Mouse (Mus musculus) MEL-GATA-1-ER (cell line): ENCODE data around the gene Itpr1.

ENCODE experiments used
- DNase-seq: peaks from one replicate; pipeline ENCODE4 v3.0.0-alpha.2; 2012; ENCODE audit warnings: low read depth; ENCODE audit errors: extremely low read depth

The Itpr1 gene

DNA sequence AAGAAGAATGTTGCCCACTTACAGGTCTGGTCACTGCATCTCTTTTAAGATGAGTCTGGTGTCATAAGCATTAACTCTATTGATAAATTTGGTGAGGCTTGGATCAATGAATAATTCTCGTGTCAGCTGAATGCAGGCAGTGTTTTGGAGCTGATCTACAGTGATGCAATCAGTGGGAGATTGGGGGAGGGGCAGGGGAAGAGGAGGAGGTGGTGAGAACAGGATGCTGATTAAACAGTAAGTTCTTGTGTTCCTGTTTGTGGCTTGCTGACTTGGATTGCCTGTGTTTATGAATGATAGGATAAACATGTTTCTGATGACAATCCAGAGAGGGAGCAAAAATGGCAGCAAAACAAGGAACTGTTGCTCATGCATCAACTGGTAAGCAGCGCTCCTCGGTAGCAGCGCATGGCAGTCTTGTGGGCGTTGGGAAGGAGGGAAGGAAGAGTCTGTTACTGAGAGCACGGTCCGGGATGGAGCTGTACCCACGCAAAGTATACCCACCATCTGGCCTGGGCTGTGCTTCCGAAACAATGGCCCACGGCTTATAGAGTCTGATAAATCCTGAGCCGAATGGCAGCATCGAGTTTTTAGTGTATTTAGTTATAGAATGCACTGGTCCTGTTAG is 64.1 kb downstream of the Itpr1 start:
- DNase-seq: no peak

GRCm38 (mm10) chr6:108277622-108278396 is 64.9 kb downstream of the Itpr1 start:
- no peak for DNase-seq

- no peak for DNase-seq
Measured at GRCm38 (mm10) chr6:108278826-108279630, 66.1 kb downstream of the Itpr1 start.

- no peak for DNase-seq
Measured at GRCm38 (mm10) chr6:108282131-108282530, 69.2 kb downstream of the Itpr1 start.

DNA sequence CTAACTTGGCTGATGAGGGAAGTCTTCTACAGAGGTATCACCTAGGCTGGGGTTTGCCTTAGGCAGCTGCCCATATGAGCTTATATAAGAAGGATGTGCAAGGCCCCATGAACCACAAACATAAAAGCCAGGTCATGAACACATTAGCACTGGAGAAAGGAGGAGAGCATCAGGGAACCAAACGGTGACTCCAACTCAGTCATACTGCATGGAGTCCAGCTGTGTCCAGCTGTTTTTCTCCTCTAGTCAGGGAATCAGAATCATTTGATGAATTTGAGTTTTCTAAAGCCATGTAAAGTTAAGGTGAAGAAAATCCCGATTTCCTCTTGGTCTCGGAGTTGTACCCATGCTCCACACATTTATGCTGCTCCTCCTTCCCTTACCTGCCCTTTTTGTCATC is 69.7 kb downstream of the Itpr1 start:
- no peak for DNase-seq

DNA sequence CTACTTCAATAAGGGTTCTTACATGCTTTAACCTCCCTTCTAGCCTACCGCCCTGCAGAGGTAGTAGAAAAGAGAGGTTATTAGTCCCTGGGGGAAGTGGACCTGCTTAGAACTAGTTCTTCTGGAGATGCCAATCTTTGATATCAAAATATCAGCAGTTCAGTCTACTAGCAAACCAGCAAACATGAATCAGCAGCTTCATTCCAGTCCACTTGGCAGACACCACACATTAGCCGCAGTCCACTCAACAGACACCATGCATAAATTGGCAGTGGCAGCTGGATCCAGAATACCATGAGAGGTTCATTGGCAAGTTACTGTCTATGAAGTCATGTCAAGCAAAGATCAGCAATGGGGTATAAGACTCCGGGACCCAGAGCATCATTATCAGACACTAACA is 71.8 kb downstream of the Itpr1 start:
- DNase-seq: no peak

DNA sequence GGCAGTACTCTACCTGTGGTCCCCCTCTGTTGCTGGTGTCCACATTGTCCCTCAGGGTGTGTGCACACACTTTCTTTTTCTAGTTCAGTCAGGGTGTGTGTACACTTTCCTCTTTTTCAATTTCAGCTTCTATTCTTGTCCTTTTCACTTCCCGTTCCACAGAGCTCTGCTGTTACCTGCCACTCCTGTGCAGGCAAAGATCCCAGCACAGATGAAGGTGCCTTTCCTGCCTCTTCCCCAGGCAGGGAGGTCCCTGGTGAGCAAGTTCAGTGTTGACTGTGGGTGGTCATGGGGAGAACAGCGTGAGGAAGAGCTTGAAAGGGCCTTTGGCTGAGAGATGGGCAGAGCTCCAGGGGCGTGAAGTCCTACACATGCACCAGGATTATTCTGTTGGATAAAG is 76.1 kb downstream of the Itpr1 start:
- no peak for DNase-seq

DNA sequence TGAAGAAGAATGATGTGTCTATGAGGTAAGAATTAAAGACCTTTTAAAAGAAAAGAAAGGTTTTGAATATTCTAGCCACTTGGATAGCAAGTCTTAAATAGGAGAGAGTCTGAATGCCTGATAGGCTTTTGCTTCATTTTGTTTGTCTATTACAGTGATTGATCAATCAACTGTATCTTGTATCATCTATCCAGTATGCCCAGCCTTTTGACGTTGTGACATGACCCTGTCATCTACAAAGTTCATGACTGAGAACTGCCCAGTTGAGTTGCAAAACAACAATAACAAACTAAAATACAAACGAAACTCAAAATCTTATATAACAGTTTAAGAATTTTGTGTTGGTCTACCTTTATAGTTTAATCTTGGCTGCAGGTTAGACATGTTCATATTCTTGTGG is 78.1 kb downstream of the Itpr1 start:
- DNase-seq: no peak

GRCm38 (mm10) chr6:108291556-108291955 is 78.7 kb downstream of the Itpr1 start:
- no peak for DNase-seq

DNA sequence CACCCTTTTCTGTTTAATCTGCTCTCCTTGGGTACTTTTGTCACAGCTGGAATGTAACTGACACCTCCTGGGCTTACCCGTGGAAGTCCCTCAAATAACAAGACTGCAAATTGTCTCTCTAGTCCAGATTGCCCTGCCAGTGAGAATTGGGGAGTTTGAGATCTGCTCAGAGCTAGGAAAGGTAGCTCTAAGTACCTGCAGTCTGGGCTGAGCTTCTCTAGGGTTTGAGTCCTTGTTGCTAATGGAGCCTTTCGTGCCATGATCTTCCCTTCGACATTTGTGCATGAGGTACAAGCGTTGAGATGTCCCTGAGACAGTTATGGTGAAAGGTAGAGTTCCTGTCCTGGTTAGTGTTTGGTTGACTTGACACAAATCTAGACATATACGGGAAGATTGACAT is 89.0 kb downstream of the Itpr1 start:
- no peak for DNase-seq

DNA sequence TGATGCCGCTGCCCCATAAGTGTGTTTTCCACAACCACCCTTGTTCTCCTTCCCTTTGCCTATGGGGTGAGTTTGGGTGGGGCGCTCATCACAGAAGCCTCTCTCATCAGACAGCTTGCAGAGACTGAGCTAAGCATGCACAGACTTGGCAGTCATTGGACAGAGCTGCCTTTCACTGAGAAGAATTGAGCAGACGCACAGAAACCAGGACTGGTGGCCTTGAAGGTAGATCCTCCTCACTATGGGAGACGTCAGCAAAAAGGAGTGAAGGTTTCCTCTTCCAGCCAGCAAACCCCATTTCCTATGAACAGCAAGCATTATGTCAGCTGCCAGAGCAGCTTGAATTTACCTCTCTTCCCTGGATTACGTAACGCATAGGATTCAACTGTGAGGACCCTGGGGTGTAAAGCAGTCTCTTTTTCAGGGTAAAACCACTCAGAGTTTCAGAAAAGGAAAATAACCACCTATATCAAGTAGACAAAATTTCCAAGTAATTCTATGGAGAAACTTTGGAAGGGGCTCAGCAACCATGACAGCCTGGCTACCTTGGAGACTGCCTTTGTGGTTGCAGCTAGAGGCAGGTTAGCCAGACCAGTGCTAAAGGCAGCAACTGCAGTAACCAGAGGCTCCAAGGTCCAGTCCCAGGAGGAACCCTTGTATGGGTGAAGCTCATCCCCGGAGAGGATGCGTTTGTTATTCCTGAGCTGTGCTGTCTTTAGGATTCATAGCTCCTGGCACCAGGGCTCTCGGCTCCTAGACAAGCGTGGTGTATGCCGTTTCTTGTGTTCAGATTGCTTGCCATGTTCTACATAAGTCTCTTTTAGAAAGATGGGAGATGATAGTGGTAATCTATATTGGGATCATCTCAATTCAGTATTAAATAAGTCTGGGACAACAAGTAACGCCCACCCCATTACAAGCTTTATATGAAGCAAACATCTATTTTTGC is 91.0 kb downstream of the Itpr1 start:
- DNase-seq: no peak

DNA sequence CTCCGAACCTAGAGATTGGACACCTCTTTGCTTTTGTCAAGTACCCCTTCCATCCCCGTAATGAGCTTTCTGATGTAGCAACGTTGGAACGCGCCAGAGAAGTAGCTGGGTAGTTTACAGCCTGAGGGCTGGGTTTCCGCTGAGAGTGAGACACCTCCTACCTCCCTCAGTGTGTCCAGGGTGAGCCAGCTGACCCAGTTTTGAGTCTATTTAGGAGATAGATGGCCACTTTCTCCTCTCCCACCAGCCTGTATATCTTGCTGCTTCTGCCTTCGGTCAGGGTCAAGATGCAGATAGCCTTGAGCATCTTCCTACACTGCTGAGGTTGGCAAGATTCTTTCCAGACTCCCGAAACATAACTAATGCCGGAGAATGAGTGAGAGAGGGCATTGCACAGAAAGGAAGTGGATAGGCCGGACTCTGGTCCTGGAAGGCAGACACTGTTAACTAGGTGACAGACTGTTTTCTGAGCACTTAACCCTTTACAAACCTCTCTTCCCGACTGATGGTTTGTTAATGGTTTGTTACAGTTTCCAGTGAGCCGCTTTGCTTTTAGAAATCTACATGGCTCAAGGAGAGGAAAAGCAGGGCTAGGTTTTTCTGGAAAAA is 92.4 kb downstream of the Itpr1 start:
- no peak for DNase-seq

DNA sequence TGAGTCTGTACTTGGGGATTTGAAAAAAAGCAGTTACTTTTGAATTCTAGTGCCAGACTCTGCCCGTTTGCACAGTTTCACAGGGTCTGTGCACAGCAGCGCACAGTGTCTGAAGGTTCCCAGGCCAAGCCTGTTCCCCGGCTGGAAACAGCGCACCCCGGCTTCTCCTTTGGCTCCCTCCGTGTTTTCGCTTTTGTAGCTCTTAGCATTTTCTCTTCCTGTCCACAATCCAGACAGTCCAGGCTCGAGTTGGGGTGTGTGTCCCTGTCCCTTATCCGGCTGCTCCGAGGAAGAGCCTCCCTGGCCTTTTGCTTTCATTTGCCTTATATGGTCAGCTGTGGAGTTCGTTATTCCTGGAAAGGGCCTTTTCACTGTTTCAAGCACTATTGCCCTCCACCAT is 93.3 kb downstream of the Itpr1 start:
- DNase-seq: no peak

DNA sequence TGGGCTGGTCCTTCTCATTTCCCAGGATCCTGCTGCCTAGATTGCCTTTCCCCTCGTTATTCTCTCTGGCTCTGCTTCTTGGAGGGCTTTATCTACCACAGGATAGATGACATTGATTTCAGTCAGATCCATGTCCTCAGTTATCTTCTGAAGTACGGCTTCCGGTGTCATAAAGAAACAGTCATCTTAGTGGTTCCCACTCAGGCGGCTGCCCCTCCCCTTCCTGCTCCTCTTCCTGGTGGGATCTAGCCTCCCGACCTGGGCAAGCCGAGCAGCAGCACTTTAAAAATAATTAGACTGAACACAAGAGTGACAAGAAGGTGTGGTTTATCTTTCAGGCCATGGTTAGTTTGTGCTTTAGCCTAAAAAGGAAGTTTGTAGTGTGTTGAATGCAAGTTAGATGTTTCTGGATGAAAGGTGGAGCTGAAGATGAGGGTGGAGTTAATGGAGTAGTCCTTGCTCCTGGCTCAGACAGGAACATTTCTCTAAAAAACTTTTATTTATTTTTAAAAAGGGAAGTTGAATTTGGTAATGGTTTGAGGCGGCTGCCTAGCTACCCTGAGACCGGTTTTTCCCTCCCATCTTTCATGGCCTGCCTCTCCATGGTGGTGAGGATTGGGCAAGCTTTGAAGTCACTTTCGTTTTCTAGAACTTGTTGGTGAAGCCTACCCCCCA is 94.2 kb downstream of the Itpr1 start:
- peak; percentile 66 for DNase-seq

DNA sequence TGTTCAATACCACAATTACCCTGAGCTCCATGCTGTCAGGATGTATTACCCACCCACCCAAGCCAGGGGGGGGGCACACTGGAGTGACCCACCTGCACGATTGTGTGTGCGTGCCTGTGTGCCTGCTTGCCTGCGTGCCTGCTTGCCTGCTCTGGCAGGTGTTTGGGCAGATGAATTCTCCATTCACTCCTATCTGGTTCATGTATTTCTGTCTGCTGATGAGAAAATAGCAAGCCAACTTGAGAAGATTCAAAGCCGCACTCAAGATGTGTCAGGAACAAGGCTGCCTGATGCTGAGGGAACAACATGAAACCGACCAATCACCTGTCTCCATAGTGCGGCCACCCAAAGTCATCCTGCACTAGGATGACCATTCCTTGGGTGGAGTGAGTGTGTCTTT is 94.9 kb downstream of the Itpr1 start:
- DNase-seq: no peak

DNA sequence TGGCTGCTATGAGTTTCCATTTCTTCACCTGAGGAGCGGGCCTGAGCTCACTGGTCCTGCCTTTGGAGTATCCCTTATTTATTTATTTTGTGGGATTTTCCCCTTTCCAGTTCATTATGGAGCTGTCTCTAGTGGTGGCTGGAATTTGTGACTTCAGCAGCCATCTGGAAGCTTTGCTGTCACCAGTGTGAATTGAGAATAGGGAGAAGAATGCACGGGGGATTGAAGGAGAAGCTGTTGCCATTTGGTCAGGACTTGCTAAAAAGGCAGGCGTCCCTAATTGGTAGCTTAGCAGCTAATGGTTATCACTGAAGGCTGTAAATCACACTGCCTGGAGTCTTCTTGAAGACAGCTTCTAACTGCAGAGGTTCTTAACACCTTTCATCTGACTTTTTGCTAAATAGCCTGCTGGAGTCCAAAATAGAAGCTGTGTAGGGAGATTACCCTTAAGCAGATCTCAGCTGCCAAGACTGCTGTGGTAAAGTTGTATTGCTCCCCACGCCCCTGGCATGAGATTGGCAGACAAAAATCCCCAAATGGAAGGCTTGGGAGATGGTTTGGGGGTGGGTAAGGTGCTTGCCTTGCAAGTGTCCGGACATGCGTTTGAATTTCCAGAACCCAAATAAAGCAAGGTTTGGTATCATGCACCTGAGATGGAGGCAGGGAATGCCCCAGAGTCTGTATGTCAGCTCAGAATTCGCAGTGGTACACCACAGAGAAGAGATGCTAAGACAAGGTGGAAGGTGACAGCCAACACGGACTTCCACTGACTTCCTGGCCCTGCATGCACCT is 96.7 kb downstream of the Itpr1 start:
- DNase-seq: no peak

- DNase-seq: no peak
Measured at GRCm38 (mm10) chr6:108313056-108313455, 100.2 kb downstream of the Itpr1 start.

DNA sequence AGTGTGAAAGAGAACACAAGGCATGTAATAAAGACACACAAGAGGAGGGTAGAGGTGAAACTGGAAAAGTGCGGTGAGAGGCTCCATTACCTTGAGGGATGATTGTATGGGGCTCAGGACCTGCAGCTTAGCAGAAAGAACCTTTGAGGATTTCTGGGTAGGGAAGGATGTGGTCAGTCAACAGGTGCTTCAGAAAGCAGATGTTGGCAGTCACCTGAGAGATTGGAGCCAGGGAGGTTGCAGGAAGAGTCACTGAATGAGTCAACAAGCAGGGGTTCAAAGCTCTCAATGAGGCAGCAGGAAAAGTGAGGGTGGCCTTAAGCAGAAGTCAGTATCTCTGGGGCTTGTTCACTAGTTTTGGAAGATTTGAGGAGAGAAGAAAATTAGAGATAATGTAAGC is 101.1 kb downstream of the Itpr1 start:
- DNase-seq: peak; percentile 2

DNA sequence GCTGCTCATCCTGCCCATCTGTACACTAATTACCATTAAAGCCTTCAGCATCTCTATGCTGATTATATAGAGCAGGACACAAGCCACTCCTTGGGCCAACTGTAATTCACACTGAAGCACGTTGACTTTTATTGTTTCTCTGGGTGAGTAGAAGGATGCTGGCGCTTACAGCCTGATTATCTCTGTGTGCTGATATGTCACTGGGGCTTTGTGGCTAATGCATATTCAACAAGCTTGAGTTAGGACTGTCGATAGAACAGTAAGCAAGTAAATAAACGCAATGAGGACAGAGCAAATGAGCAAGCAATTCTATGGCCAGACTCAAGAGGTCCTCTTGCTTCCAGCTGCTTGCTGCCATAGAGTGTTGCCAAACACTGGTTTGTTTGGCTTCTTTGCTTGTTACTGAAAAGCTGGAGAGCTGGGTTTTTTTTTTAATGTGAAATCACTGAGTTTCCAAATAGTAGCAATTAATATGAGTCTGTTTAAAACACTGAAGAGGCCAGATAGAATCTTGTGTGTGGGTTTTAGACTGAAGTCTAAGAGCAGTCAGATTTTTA is 103.5 kb downstream of the Itpr1 start:
- DNase-seq: no peak
